Mouse (Mus musculus): ENCODE measurements around the gene Aacs. TPM values are rescaled to one million over a fixed set of nuclear protein-coding genes. Genes with fewer than 3 reads are reported as not detected.

Gene Aacs
- total RNA-seq, 2 experiments from 2014 or later, result 43.7 to 48.0 TPM

GRCm38 (mm10) chr5:125563492-125563891 is 87.9 kb downstream of the Aacs start:
- Histone ChIP-seq H3K27ac (peak overlapping the region; percentile 53; the same call in 1 of the 2 replicates), H3K4me3 (no peak overlapping the region)
- no peak for TF ChIP-seq CTCF (IDR thresholded peaks at IDR 0.05)
- no peak for DNase-seq (ENCODE audit: extremely low spot score in 1 of 2, low spot score in 2 of 2)
- intact Hi-C loops (cut with DNase I), result no loop called here

DNA sequence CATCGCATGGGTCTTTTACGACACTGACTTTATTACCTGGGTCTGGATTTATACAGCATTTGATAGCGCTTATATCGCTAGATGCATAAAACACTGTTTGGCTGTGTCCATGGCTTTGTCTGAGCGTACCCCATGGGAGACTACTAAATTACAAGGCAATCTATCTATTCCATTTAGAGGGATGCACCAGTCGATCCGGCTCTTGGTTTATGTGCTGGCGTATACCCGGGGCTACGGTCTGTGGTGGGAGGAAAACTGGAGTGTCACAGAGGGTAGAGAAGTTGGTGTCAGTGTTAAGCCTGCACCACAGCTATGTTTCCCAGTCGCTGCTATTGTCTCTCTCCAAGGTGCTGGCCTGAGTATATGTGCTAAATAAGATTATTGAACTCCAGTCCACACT is 90.1 kb downstream of the Aacs start:
- no peak overlapping the region for H3K4me3 ChIP-seq
- no peak for TF ChIP-seq CTCF (IDR thresholded peaks at IDR 0.05)
- intact Hi-C loops (cut with DNase I), result no loop called here
- DNase-seq (ENCODE audit: extremely low spot score in 1 of 2, low spot score in 2 of 2), result no peak
- H3K27ac ChIP-seq, result no peak overlapping the region

Small RNA genes within 50 kb of the gene (microRNA-seq; reads per million reads assigned to microRNA genes)
- 0 reads per million in 2 experiments for gene Gm27551

Other genes with a start within 250 kb of the Aacs start
- gene Scarb1, start 134.7 kb upstream of the Aacs start, total RNA-seq (2021), result 10 to 100 TPM; 24.4 to 29.6 TPM
- under 1 TPM; 0.28 to 0.48 TPM for gene Gm10382, start 86.5 kb upstream of the Aacs start, total RNA-seq (2021)
- gene Ubc, start 85.6 kb upstream of the Aacs start, total RNA-seq (2021), result 100 to 1,000 TPM; 846 to 851 TPM
- 10 to 100 TPM; 12.2 to 12.7 TPM for gene Dhx37, start 41.7 kb upstream of the Aacs start, total RNA-seq (2021)
- 10 to 100 TPM; 95.2 to 95.6 TPM for gene Bri3bp, start 34.2 kb upstream of the Aacs start, total RNA-seq (2021)
- gene Tmem132b, start 56.0 kb downstream of the Aacs start, total RNA-seq (2021), result 100 to 1,000 TPM; 135 to 141 TPM